Mouse (Mus musculus) liver, postnatal 0 days (tissue): Measurements from ENCODE around the gene Pard3. TPM values are rescaled to one million over a fixed set of nuclear protein-coding genes. Genes with fewer than 3 reads are reported as not detected.
"Not testable (repeated sequence)": the region's sequence is repeated elsewhere in the genome, so short reads cannot be mapped to it uniquely, and the experiment has no call there.

Source experiments
- ATAC-seq: fragments of 200-750 bp; cut with Nextera tagmentation; 2 replicates; pipeline ENCODE4 v1.8.0; 2017; ENCODE audit warnings: mild to moderate bottlenecking, moderate library complexity
- DNase-seq: peaks from one replicate; pipeline ENCODE4 v3.0.0-alpha.2; 2016
- H3K27ac ChIP-seq: fragments of 300-500 bp; sonication (generic); 2 replicates; pipeline ENCODE4 v1.5.1; 2014; ENCODE audit warnings: antibody characterized with exemption, moderate library complexity, mild to moderate bottlenecking, low read depth
- H3K27me3 ChIP-seq: fragments of 300-500 bp; sonication (generic); 2 replicates; pipeline ENCODE4 v1.6.1; 2014; ENCODE audit warnings: low read length, control low read depth, mixed read lengths; ENCODE audit not compliant: insufficient read depth
- H3K36me3 ChIP-seq: fragments of 300-500 bp; sonication (generic); replicated peaks from 2 replicates; pipeline ENCODE4 v1.6.1; 2014; ENCODE audit warnings: mild to moderate bottlenecking, control low read depth, low read length, moderate library complexity, mixed read lengths; ENCODE audit not compliant: insufficient read depth
- H3K4me1 ChIP-seq: fragments of 300-500 bp; sonication (generic); 2 replicates; pipeline ENCODE4 v1.6.1; 2014; ENCODE audit warnings: antibody characterized with exemption, mild to moderate bottlenecking, control low read depth; ENCODE audit not compliant: insufficient read depth
- H3K4me2 ChIP-seq: fragments of 300-500 bp; sonication (generic); 2 replicates; pipeline ENCODE4 v1.6.1; 2014; ENCODE audit warnings: low read depth, mild to moderate bottlenecking, low read length, moderate library complexity, mixed read lengths
- H3K4me3 ChIP-seq: fragments of 300-500 bp; sonication (generic); 2 replicates; pipeline ENCODE4 v1.5.1; 2014; ENCODE audit warnings: low read depth, low read length
- H3K9ac ChIP-seq: fragments of 300-500 bp; sonication (generic); replicated peaks from 2 replicates; pipeline ENCODE4 v1.6.1; 2014; ENCODE audit warnings: mild to moderate bottlenecking, moderate library complexity
- H3K9me3 ChIP-seq: fragments of 300-500 bp; sonication (generic); 2 replicates; pipeline ENCODE4 v1.6.1; 2016; ENCODE audit warnings: mild to moderate bottlenecking, control low read depth, low read length, mixed read lengths
- CTCF ChIP-seq: sonication (generic); IDR thresholded peaks from 2 replicates; pipeline ENCODE4 v1.5.1; 2016; ENCODE audit warnings: antibody characterized with exemption, low read depth
- EP300 ChIP-seq: IDR thresholded peaks from 2 replicates; pipeline ENCODE4 v1.6.1; 2016; ENCODE audit warnings: antibody characterized with exemption, low read depth, mild to moderate bottlenecking
- WGBS: fragments of 180-500 bp; shearing (Covaris S2); extraction: QIAGEN DNeasy Blood & Tissue Kit; methylation state at CpG from one replicate; pipeline ENCODE4 v1.1.7; 2014; ENCODE audit not compliant: insufficient replicate concordance; 5-methylcytosine and 5-hydroxymethylcytosine counted together
- polyA plus RNA-seq: library from polyadenylated mRNA; unstranded; fragments of >200 nt; fragmentation: Nextera tagmentation; extraction: Ambion mirVana; gene quantifications from 2 replicates; pipeline ENCODE4 v1.2.1, GENCODE M21; 2015

The Pard3 gene
- polyA plus RNA-seq, 1 experiment from 2014 or later = 10.2 TPM

- TF ChIP-seq CTCF (no peak), EP300 (no peak)
- H3K4me1 ChIP-seq = peaks cover 5% of the 10 kb centered on the region; the same call in 1 of the 2 replicates
- DNase-seq (no peak), ATAC-seq (no peak)
- H3K27me3 ChIP-seq = no peaks in the 10 kb centered on the region
- no peaks in the 10 kb centered on the region for H3K36me3 ChIP-seq
- no peak overlapping the region for H3K4me2 ChIP-seq
- 72% methylated on average over 7 of the region's 7 CpGs for WGBS
- H3K9ac ChIP-seq = no peak overlapping the region
- H3K27ac ChIP-seq = no peak overlapping the region
- no peaks in the 10 kb centered on the region for H3K9me3 ChIP-seq
- H3K4me3 ChIP-seq = no peak overlapping the region
These were observed 98.2 kb downstream of the Pard3 start for GRCm38 (mm10) chr8:127161854-127162253.

GRCm38 (mm10) chr8:127162821-127163220 is 99.1 kb downstream of the Pard3 start:
- no peak for DNase-seq
- Histone ChIP-seq H3K4me3 (no peak overlapping the region), H3K36me3 (no peaks in the 10 kb centered on the region), H3K27me3 (no peaks in the 10 kb centered on the region), H3K9me3 (no peaks in the 10 kb centered on the region), H3K9ac (no peak overlapping the region), H3K27ac (no peak overlapping the region), H3K4me1 (peaks cover 5% of the 10 kb centered on the region; the same call in 1 of the 2 replicates), H3K4me2 (no peak overlapping the region)
- no peak for ATAC-seq
- WGBS = 55% methylated on average over 1 of the region's 1 CpGs
- TF ChIP-seq EP300 = no peak
- no peak for TF ChIP-seq CTCF

GRCm38 (mm10) chr8:127164326-127165280 is 100.9 kb downstream of the Pard3 start:
- Histone ChIP-seq H3K9ac (no peak overlapping the region), H3K36me3 (no peaks in the 10 kb centered on the region), H3K27ac (no peak overlapping the region), H3K4me1 (peaks cover 5% of the 10 kb centered on the region; the same call in 1 of the 2 replicates), H3K27me3 (no peaks in the 10 kb centered on the region), H3K4me3 (no peak overlapping the region), H3K9me3 (no peaks in the 10 kb centered on the region), H3K4me2 (no peak overlapping the region)
- no peak for DNase-seq
- peak; percentile 76 for ATAC-seq
- TF ChIP-seq CTCF = no peak
- TF ChIP-seq EP300 = no peak
- 77% methylated on average over 12 of the region's 12 CpGs for WGBS

- peaks cover 5% of the 10 kb centered on the region; the same call in 1 of the 2 replicates for H3K4me1 ChIP-seq
- ATAC-seq (no peak), DNase-seq (no peak)
- H3K27ac ChIP-seq = no peak overlapping the region
- H3K9ac ChIP-seq = no peak overlapping the region
- no peaks in the 10 kb centered on the region for H3K27me3 ChIP-seq
- H3K9me3 ChIP-seq = no peaks in the 10 kb centered on the region
- TF ChIP-seq EP300 (no peak), CTCF (no peak)
- H3K4me2 ChIP-seq = no peak overlapping the region
- H3K4me3 ChIP-seq = no peak overlapping the region
- no peaks in the 10 kb centered on the region for H3K36me3 ChIP-seq
- 70% methylated on average over 2 of the region's 2 CpGs for WGBS
These were observed 104.8 kb downstream of the Pard3 start for GRCm38 (mm10) chr8:127168496-127168895.

GRCm38 (mm10) chr8:127169361-127169760 is 105.7 kb downstream of the Pard3 start:
- no peaks in the 10 kb centered on the region for H3K27me3 ChIP-seq
- H3K4me2 ChIP-seq = no peak overlapping the region
- H3K9me3 ChIP-seq = no peaks in the 10 kb centered on the region
- H3K36me3 ChIP-seq = no peaks in the 10 kb centered on the region
- no peak overlapping the region for H3K9ac ChIP-seq
- H3K27ac ChIP-seq = no peak overlapping the region
- H3K4me3 ChIP-seq = no peak overlapping the region
- 78% methylated on average over 5 of the region's 5 CpGs for WGBS
- TF ChIP-seq CTCF = no peak
- TF ChIP-seq EP300 = no peak
- DNase-seq = no peak
- H3K4me1 ChIP-seq = peaks cover under 1% of the 10 kb centered on the region; the same call in 1 of the 2 replicates
- ATAC-seq = no peak

- DNase-seq, H3K4me2 ChIP-seq, H3K36me3 ChIP-seq, H3K9ac ChIP-seq, H3K4me1 ChIP-seq, ATAC-seq, H3K4me3 ChIP-seq, H3K27ac ChIP-seq, H3K27me3 ChIP-seq, H3K9me3 ChIP-seq: not testable (repeated sequence)
- 82% methylated on average over 2 of the region's 2 CpGs for WGBS
These were observed 106.7 kb downstream of the Pard3 start for GRCm38 (mm10) chr8:127170372-127170771.
